Mouse (Mus musculus) ovary, postnatal 36 days (tissue): ENCODE data around the gene Lnpep.

ENCODE experiments used
- DNase-seq: peaks from one replicate; pipeline ENCODE4 v3.0.0; 2022; ENCODE audit warnings: low spot score, mixed read lengths

Lnpep gene

DNA sequence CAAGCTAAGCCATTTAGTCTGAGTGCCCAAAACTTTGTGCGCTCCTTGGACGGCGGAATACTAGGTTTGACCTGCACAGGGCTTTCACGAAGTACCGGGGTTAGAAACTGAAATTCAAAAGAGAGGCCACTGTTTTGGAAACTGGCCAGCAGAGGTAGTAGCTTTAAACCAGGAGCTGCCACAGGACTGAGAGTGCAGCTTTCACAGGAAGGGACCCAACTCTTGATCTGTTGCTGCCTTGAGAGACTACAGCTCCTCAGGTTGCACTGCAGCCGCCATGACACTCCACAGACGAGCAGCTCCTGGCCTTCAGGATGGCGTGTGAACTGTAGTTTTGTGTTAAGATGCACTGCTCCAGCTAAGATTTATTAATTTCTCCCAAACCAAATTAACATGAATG lies 132.7 kb downstream of the Lnpep start:
- no peak for DNase-seq

- DNase-seq: no peak
Observed at GRCm38 (mm10) chr17:17491622-17492001, 133.2 kb downstream of the Lnpep start.

DNA sequence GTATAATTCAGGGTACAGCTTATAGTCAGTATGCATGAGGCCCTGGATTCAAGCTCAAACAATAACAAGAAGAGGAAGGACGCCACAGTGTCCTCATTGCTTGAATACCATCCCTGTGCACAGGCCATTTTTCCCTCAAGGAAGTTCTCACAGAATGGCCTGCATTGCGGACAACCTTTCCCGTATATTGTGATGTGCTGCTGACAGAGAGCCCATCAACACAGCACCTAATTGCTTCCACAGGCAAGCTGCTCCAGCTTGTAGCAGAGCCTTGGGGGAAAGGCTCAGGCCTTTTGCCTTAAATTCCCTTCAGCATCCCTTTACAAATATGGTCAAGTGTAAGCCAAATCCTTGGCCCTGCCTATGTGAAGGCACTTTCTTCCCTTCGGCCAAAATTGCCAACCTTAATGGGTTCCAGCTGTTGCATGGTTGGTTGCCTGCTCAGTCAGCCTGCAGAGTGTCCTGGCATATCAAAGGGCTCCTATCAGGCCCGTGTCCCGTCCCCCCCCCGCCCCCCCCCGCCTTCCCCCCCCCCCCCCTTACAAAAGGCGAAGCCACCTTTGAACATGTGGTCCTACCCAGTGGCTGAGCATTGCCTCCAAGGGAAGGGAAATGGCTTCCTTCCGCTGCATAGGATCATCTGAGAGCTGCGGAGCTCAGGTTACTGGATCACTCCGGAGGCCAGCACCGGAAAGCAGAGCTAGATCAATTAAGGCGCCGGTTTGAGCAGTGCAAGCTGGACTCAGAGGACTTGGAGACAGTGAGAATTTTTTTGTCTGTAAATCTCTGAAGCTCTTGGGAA lies 133.8 kb downstream of the Lnpep start:
- no peak for DNase-seq

- no peak for DNase-seq
Observed at GRCm38 (mm10) chr17:17485789-17486188, 139.1 kb downstream of the Lnpep start.
